Mouse (Mus musculus): ENCODE results near the gene Maneal. TPM values are rescaled to one million over a fixed set of nuclear protein-coding genes. Genes with fewer than 3 reads are reported as not detected.

Gene Maneal
- 0.57 and 0.60 TPM in 2 replicates for polyA plus RNA-seq (2012; rRNA removed)

DNA sequence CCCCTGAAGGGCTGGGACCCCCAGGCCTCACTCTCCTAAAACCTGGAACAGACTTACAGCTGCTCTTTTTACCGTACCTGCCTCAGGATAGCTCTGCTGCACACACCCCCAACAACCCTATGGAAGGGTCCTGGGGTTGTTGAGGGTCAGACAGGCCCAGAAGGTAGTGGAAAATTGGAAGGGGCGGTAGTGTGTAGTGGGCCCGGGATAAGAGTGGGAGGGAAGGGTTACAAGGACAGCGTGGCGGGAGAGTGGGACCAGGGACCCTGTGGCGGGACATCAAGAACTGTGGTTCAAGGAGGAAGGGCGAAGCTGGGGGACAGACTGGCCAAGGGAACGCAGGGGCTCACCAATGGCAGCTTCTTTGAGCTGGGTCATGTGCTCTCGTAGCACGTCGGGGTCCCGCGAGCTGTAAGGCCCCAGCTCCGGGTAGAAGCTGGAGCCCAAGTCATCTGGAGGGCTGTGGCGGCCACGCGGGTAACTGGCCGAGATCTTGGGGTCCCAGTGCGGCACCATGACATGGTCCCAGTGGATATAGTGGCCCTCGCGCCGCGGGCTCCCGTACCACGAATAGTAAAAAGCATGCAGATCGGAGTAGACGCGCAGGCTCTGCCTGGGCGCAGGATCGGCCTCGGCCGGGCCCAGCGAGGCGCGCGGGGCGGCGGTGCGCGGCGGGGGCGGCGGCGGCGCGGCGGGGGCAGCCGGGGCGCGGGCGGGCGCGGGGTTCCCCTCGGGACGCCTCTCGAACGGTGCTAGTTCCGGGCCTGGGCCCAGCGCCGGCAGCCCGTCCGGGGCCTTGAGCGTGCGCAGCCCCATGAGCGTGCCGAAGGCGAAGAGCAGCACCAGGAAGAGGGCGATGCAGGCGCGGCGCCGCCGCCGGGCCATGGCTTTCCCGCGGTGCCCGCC lies at the start of gene Maneal:
Gene Maneal, minus strand, starts transcription at position 889 of the 906 bp plus-strand sequence.

DNA sequence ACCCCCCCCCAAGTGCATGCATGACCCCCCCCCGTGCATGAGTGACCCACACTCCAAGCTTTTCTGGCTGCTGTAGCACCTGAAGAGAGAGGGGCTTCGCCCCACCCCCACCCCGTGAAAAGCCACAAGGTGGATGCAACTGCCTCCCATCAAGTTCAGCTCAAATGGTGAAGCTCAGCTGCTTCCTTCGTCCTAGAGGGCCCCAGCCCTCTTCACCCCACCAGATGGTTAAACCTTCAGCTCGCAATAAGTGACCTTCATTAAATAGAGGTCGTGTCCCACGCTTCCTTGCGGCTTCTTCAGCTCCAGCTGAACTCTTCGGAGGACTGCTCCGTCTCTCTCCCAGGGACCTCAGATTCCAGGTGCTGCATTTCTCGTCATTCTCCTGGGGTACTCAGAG lies 18.6 kb upstream of the Maneal start, which contains the start of gene Epha10:
Gene Epha10, plus strand, starts transcription at position 301 of the 400 bp plus-strand sequence.

GRCm38 (mm10) chr4:124850933-124851658 lies 10.9 kb downstream of the Maneal start, which contains the start of gene 1110065P20Rik:
TSS of gene 1110065P20Rik (minus strand) at chr4:124851196.

GRCm38 (mm10) chr4:124850261-124850913 lies 11.6 kb downstream of the Maneal start, which contains the start of gene Yrdc:
TSS of gene Yrdc (plus strand) at chr4:124850679.

Other genes starting within 250 kb of the Maneal start
- 0.17 and 0.45 TPM in 2 replicates for gene Pou3f1, start 205.4 kb downstream of the Maneal start, polyA plus RNA-seq (2012; rRNA removed)
- 4.1 and 5.3 TPM in 2 replicates for gene Utp11, start 168.6 kb downstream of the Maneal start, polyA plus RNA-seq (2012; rRNA removed)
- 12.4 and 13.7 TPM in 2 replicates for gene Fhl3, start 161.5 kb downstream of the Maneal start, polyA plus RNA-seq (2012; rRNA removed)
- 7.4 and 8.9 TPM in 2 replicates for gene Sf3a3, start 147.4 kb downstream of the Maneal start, polyA plus RNA-seq (2012; rRNA removed)
- gene Inpp5b, start 120.3 kb downstream of the Maneal start, polyA plus RNA-seq (2012; rRNA removed): 15.3 and 17.7 TPM in 2 replicates
- gene Mtf1, start 60.1 kb downstream of the Maneal start, polyA plus RNA-seq (2012; rRNA removed): 7.2 and 8.0 TPM in 2 replicates
- 35.8 and 36.2 TPM in 2 replicates for gene Yrdc, start 11.5 kb downstream of the Maneal start, polyA plus RNA-seq (2012; rRNA removed)
- 51.9 and 63.5 TPM in 2 replicates for gene 1110065P20Rik, start 11.0 kb downstream of the Maneal start, polyA plus RNA-seq (2012; rRNA removed)
- gene Epha10, start 18.7 kb upstream of the Maneal start, polyA plus RNA-seq (2012; rRNA removed): 0.06 TPM in 1 of 2 replicates, not detected in the other
- 9.9 and 11.3 TPM in 2 replicates for gene 9930104L06Rik, start 74.9 kb upstream of the Maneal start, polyA plus RNA-seq (2012; rRNA removed)
- gene Cdca8, start 77.1 kb upstream of the Maneal start, polyA plus RNA-seq (2012; rRNA removed): 16.3 and 16.6 TPM in 2 replicates
- gene Rspo1, start 124.3 kb upstream of the Maneal start, polyA plus RNA-seq (2012; rRNA removed): 3.4 and 4.2 TPM in 2 replicates
- gene Gnl2, start 154.4 kb upstream of the Maneal start, polyA plus RNA-seq (2012; rRNA removed): 8.3 and 9.2 TPM in 2 replicates
- gene Dnali1, start 203.5 kb upstream of the Maneal start, polyA plus RNA-seq (2012; rRNA removed): 0.05 and 0.09 TPM in 2 replicates
- 7.1 and 8.4 TPM in 2 replicates for gene Snip1, start 204.5 kb upstream of the Maneal start, polyA plus RNA-seq (2012; rRNA removed)
- 8.8 and 9.2 TPM in 2 replicates for gene Meaf6, start 223.0 kb upstream of the Maneal start, polyA plus RNA-seq (2012; rRNA removed)